Mouse (Mus musculus): ENCODE results near the gene Yy1. TPM values are rescaled to one million over a fixed set of nuclear protein-coding genes. Genes with fewer than 3 reads are reported as not detected.
A peak's percentile ranks its signal among the peaks of the same experiment; 100 is the strongest.

The Yy1 gene
- polyA plus RNA-seq, 1 experiment from 2014 or later: 7.7 TPM

DNA sequence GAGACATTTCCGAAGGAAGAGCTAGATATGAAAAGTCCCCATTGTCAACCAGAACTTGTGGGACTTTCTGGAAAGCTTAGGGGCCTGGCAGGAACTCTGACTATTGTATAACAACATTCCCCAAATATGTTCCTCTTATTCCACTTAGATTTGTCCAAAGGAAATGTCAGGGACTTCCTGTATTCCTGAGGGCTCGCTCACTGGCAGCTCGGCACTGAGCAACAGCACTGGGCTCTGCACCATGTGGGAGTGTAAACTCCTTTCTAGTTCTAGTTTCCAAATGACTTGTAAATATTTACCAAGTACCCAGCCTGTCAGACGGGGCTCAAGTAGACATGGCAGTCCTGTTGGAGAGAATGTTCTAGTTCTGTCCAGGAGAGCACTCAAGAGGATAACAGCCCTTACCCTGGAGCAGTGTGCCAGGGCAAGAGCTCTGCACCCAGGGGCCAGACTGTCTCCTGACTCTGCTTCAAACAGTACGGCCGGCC, 72.3 kb downstream of the Yy1 start:
- no peaks in the 10 kb centered on the region for H3K9me3 ChIP-seq (replicated peaks)
- WGBS (ENCODE audit: insufficient replicate concordance): 74% methylated on average over 6 of the region's 6 CpGs
- H3K4me3 ChIP-seq (replicated peaks): no peak overlapping the region
- H3K4me2 ChIP-seq: no peak overlapping the region
- peaks cover 99% of the 10 kb centered on the region for H3K36me3 ChIP-seq
- H3K27ac ChIP-seq: no peak overlapping the region
- no peaks in the 10 kb centered on the region for H3K4me1 ChIP-seq (replicated peaks)
- no peaks in the 10 kb centered on the region for H3K27me3 ChIP-seq
- DNase-seq: no peak
- no peak for ATAC-seq (ENCODE audit: low read depth)
- no peak overlapping the region for H3K9ac ChIP-seq

DNA sequence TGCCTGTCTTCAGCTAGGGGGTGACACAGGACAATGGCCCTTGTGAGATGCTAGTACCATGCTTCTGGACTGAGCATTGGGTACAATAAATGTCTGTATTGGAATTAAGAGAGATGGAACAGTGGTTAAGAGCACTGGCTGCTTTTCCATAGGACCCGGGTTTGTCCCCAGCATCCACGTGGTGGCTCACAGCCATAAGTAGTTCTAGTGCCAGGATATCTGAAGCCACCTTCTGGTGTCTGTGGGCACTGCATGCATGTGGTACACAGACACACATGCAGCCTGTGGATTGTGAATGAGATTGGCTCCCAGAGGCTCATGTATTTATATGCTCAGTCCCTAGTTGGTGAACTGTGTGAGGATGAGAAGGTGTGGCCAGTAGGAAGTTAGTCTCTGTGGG, 76.8 kb downstream of the Yy1 start:
- Histone ChIP-seq H3K4me3 (replicated peaks) (no peak overlapping the region), H3K36me3 (peaks cover 91% of the 10 kb centered on the region), H3K9ac (no peak overlapping the region), H3K9me3 (replicated peaks) (no peaks in the 10 kb centered on the region), H3K27ac (no peak overlapping the region), H3K27me3 (no peaks in the 10 kb centered on the region), H3K4me2 (no peak overlapping the region), H3K4me1 (replicated peaks) (no peaks in the 10 kb centered on the region)
- no peak for DNase-seq
- ATAC-seq (ENCODE audit: low read depth): no peak
- 75% methylated on average over 2 of the region's 2 CpGs for WGBS (ENCODE audit: insufficient replicate concordance)

MicroRNAs within 50 kb of the gene (microRNA counts, 519-probe panel; counts per million panel counts)
- microRNA mmu-miR-345-3p: 114 counts per million
- microRNA mmu-miR-345-5p: 114 counts per million

Small RNAs within 50 kb of the gene (microRNA-seq; reads per million reads assigned to microRNA genes)
- 78.1 reads per million, percentile 48 among the genes with 10 or more reads in this experiment for gene Mir345

Other genes starting within 250 kb of the Yy1 start
- 8.7 and 10.4 TPM in 2 replicates for gene Evl, start 238.3 kb upstream of the Yy1 start, polyA plus RNA-seq (2015; fragmentation: Nextera tagmentation; extraction: Ambion mirVana)
- gene Degs2, start 90.7 kb upstream of the Yy1 start, polyA plus RNA-seq (2015; fragmentation: Nextera tagmentation; extraction: Ambion mirVana): 0.12 and 0.16 TPM in 2 replicates
- 0.98 and 1.0 TPM in 2 replicates for gene Slc25a29, start 42.9 kb downstream of the Yy1 start, polyA plus RNA-seq (2015; fragmentation: Nextera tagmentation; extraction: Ambion mirVana)
- 2.0 and 2.5 TPM in 2 replicates for gene Slc25a47, start 43.1 kb downstream of the Yy1 start, polyA plus RNA-seq (2015; fragmentation: Nextera tagmentation; extraction: Ambion mirVana)
- 2.7 TPM in 2 replicates for gene Wdr25, start 100.7 kb downstream of the Yy1 start, polyA plus RNA-seq (2015; fragmentation: Nextera tagmentation; extraction: Ambion mirVana)
- gene Wars, start 101.2 kb downstream of the Yy1 start, polyA plus RNA-seq (2015; fragmentation: Nextera tagmentation; extraction: Ambion mirVana): 39.6 and 48.0 TPM in 2 replicates